Mouse (Mus musculus) intestine, postnatal 0 days (tissue): ENCODE results near the gene Hist1h2bm. TPM values are rescaled to one million over a fixed set of nuclear protein-coding genes. Genes with fewer than 3 reads are reported as not detected.
"Not testable (repeated sequence)": the region's sequence is repeated elsewhere in the genome, so short reads cannot be mapped to it uniquely, and the experiment has no call there.

Experiments
- ATAC-seq: fragments of 200-750 bp; cut with Nextera tagmentation; 2 replicates; pipeline ENCODE4 v1.8.0; 2017; ENCODE audit warnings: mild to moderate bottlenecking, moderate TSS enrichment, moderate library complexity
- H3K27ac ChIP-seq: fragments of 300-500 bp; sonication (generic); 2 replicates; pipeline ENCODE4 v1.5.1; 2014; ENCODE audit warnings: mild to moderate bottlenecking, low read depth, low read length, moderate library complexity
- H3K27me3 ChIP-seq: fragments of 300-500 bp; sonication (generic); replicated peaks from 2 replicates; pipeline ENCODE4 v1.6.1; 2014; ENCODE audit warnings: low read length, mixed read lengths; ENCODE audit not compliant: control insufficient read depth, insufficient read depth
- H3K36me3 ChIP-seq: fragments of 300-500 bp; sonication (generic); 2 replicates; pipeline ENCODE4 v1.6.1; 2014; ENCODE audit warnings: mild to moderate bottlenecking, moderate library complexity; ENCODE audit not compliant: control insufficient read depth, insufficient read depth
- H3K4me1 ChIP-seq: fragments of 300-500 bp; sonication (generic); replicated peaks from 2 replicates; pipeline ENCODE4 v1.6.1; 2014; ENCODE audit warnings: antibody characterized with exemption, low read length, mixed read lengths; ENCODE audit not compliant: control insufficient read depth, insufficient read depth
- H3K4me2 ChIP-seq: fragments of 300-500 bp; sonication (generic); replicated peaks from 2 replicates; pipeline ENCODE4 v1.6.1; 2014; ENCODE audit warnings: low read depth, mild to moderate bottlenecking, moderate library complexity
- H3K4me3 ChIP-seq: fragments of 300-500 bp; sonication (generic); 2 replicates; pipeline ENCODE4 v1.5.1; 2014; ENCODE audit warnings: low read depth, low read length
- H3K9ac ChIP-seq: fragments of 300-500 bp; sonication (generic); 2 replicates; pipeline ENCODE4 v1.6.1; 2014; ENCODE audit warnings: mild to moderate bottlenecking, low read depth, low read length
- H3K9me3 ChIP-seq: fragments of 300-500 bp; sonication (generic); 2 replicates; pipeline ENCODE4 v1.6.1; 2016; ENCODE audit warnings: mixed run types; ENCODE audit not compliant: control insufficient read depth
- CTCF ChIP-seq: sonication (generic); IDR thresholded peaks from 2 replicates; pipeline ENCODE4 v1.5.1; 2016; ENCODE audit warnings: low read depth, mild to moderate bottlenecking, control low read depth, antibody characterized with exemption, moderate library complexity
- WGBS: fragments of 180-500 bp; shearing (Covaris S2); extraction: QIAGEN DNeasy Blood & Tissue Kit; methylation state at CpG from one replicate; pipeline ENCODE4 v1.1.7; 2014; 5-methylcytosine and 5-hydroxymethylcytosine counted together
- polyA plus RNA-seq: library from polyadenylated mRNA; unstranded; fragments of >200 nt; fragmentation: Nextera tagmentation; extraction: Ambion mirVana; gene quantifications from 2 replicates; pipeline ENCODE4 v1.2.1, GENCODE M21; 2015

Gene Hist1h2bm
- polyA plus RNA-seq, 1 experiment from 2014 or later, result 0.76 TPM

GRCm38 (mm10) chr13:21749387-21750158, 27.7 kb downstream of the Hist1h2bm start:
- TF ChIP-seq CTCF, result no peak
- Histone ChIP-seq H3K4me3 (peak overlapping the region; percentile 46), H3K27me3 (no peaks in the 10 kb centered on the region), H3K9ac (peak overlapping the region; percentile 23), H3K9me3 (no peaks in the 10 kb centered on the region), H3K36me3 (no peaks in the 10 kb centered on the region), H3K4me1 (no peaks in the 10 kb centered on the region), H3K4me2 (peak overlapping the region; percentile 76), H3K27ac (0 out of 2 replicates have a peak overlapping the region, but pooled peaks have one; percentile 28)
- 3% methylated on average over 5 of the region's 5 CpGs for WGBS
- no peak for ATAC-seq

GRCm38 (mm10) chr13:21750159-21751017, 28.5 kb downstream of the Hist1h2bm start, which contains the start of gene Hist1h4k:
TSS of gene Hist1h4k (minus strand) at chr13:21750505.
- Histone ChIP-seq H3K9ac (peak within 1 kb of the TSS; percentile 23), H3K4me2 (peak within 1 kb of the TSS; percentile 76), H3K4me3 (peak within 1 kb of the TSS; percentile 46), H3K27ac (0 out of 2 replicates have a peak within 1 kb of the TSS, but pooled peaks have one; percentile 28)
- H3K36me3 ChIP-seq, H3K9me3 ChIP-seq, H3K4me1 ChIP-seq, H3K27me3 ChIP-seq: not testable (repeated sequence)
- ATAC-seq, result peak; percentile 66
- under 1% methylated on average over 41 of the region's 56 CpGs for WGBS

GRCm38 (mm10) chr13:21751417-21751816, 29.6 kb downstream of the Hist1h2bm start:
- no peaks in the 10 kb centered on the region for H3K36me3 ChIP-seq
- H3K4me1 ChIP-seq, result no peaks in the 10 kb centered on the region
- no peak for TF ChIP-seq CTCF
- H3K9me3 ChIP-seq, result no peaks in the 10 kb centered on the region
- no peak overlapping the region for H3K27ac ChIP-seq
- H3K9ac ChIP-seq, result no peak overlapping the region
- H3K4me2 ChIP-seq, result no peak overlapping the region
- ATAC-seq, result no peak
- H3K4me3 ChIP-seq, result no peak overlapping the region
- H3K27me3 ChIP-seq, result no peaks in the 10 kb centered on the region

GRCm38 (mm10) chr13:21751827-21752226, 30.0 kb downstream of the Hist1h2bm start:
- Histone ChIP-seq H3K4me3 (no peak overlapping the region), H3K27ac (no peak overlapping the region), H3K9ac (no peak overlapping the region), H3K9me3 (no peaks in the 10 kb centered on the region), H3K36me3 (no peaks in the 10 kb centered on the region), H3K4me1 (no peaks in the 10 kb centered on the region), H3K27me3 (no peaks in the 10 kb centered on the region), H3K4me2 (no peak overlapping the region)
- no peak for TF ChIP-seq CTCF
- 76% methylated on average over 3 of the region's 3 CpGs for WGBS
- no peak for ATAC-seq

GRCm38 (mm10) chr13:21752356-21752755, 30.5 kb downstream of the Hist1h2bm start:
- no peak for ATAC-seq
- H3K4me1 ChIP-seq, result no peaks in the 10 kb centered on the region
- H3K27ac ChIP-seq, result no peak overlapping the region
- TF ChIP-seq CTCF, result no peak
- 41% methylated on average over 3 of the region's 3 CpGs for WGBS
- H3K9ac ChIP-seq, result no peak overlapping the region
- H3K27me3 ChIP-seq, result no peaks in the 10 kb centered on the region
- no peaks in the 10 kb centered on the region for H3K36me3 ChIP-seq
- no peak overlapping the region for H3K4me2 ChIP-seq
- H3K9me3 ChIP-seq, result no peaks in the 10 kb centered on the region
- no peak overlapping the region for H3K4me3 ChIP-seq

- Histone ChIP-seq H3K27ac (peak overlapping the region; percentile 74), H3K9ac (no peak overlapping the region), H3K4me2 (peak overlapping the region; percentile 75), H3K4me1 (no peaks in the 10 kb centered on the region), H3K27me3 (no peaks in the 10 kb centered on the region), H3K9me3 (no peaks in the 10 kb centered on the region), H3K4me3 (peak overlapping the region; percentile 42), H3K36me3 (no peaks in the 10 kb centered on the region)
- ATAC-seq, result no peak
- TF ChIP-seq CTCF, result no peak
- 2% methylated on average over 10 of the region's 10 CpGs for WGBS
Observed at GRCm38 (mm10) chr13:21753051-21753523, 31.2 kb downstream of the Hist1h2bm start.
